Mouse (Mus musculus): ENCODE measurements at regions not wholly inside any gene's neighbourhood (a gene's known extent, or its start where the extent isn't known, plus 50 kb on each side); places are given as distances from the start of the nearest gene placed in this dataset.
"Not testable (repeated sequence)": the region's sequence is repeated elsewhere in the genome, so short reads cannot be mapped to it uniquely, and the experiment has no call there.

- Histone ChIP-seq H3K4me1 (ENCODE audit: control insufficient read depth, insufficient read depth, low read length) (no peaks in the 10 kb centered on the region), H3K4me3 (ENCODE audit: insufficient read depth, low read depth, low read length) (no peak overlapping the region), H3K27ac (ENCODE audit: insufficient read depth, low read depth, low read length) (no peak overlapping the region), H3K27me3 (replicated peaks; ENCODE audit: control insufficient read depth, insufficient read depth, low read length) (no peaks in the 10 kb centered on the region), H3K36me3 (ENCODE audit: control insufficient read depth, insufficient read depth, low read length) (no peaks in the 10 kb centered on the region)
- no peak for TF ChIP-seq POLR2A (IDR thresholded peaks at IDR 0.05; ENCODE audit: low read depth, low read length)
- TF ChIP-seq CTCF (conservative IDR thresholded peaks at IDR 0.05; ENCODE audit: insufficient read depth, insufficient read length, low read depth, low read length): no peak
- DNase-seq: no peak
These were observed 925.6 kb upstream of the Zfp386 start for GRCm38 (mm10) chr12:115121899-115122298.

GRCm38 (mm10) chr12:115132930-115133329 is 914.6 kb upstream of the Zfp386 start:
- H3K4me1 ChIP-seq (ENCODE audit: control insufficient read depth, insufficient read depth, low read length); DNase-seq; H3K27me3 ChIP-seq (replicated peaks; ENCODE audit: control insufficient read depth, insufficient read depth, low read length); H3K36me3 ChIP-seq (ENCODE audit: control insufficient read depth, insufficient read depth, low read length); H3K4me3 ChIP-seq (ENCODE audit: insufficient read depth, low read depth, low read length); H3K27ac ChIP-seq (ENCODE audit: insufficient read depth, low read depth, low read length): not testable (repeated sequence)
- WGBS: 68% methylated on average over 5 of the region's 6 CpGs

- H3K4me3 ChIP-seq (ENCODE audit: insufficient read depth, low read depth, low read length); DNase-seq; H3K36me3 ChIP-seq (ENCODE audit: control insufficient read depth, insufficient read depth, low read length); H3K4me1 ChIP-seq (ENCODE audit: control insufficient read depth, insufficient read depth, low read length); H3K27ac ChIP-seq (ENCODE audit: insufficient read depth, low read depth, low read length); H3K27me3 ChIP-seq (replicated peaks; ENCODE audit: control insufficient read depth, insufficient read depth, low read length): not testable (repeated sequence)
- 64% methylated on average over 1 of the region's 1 CpGs for WGBS
These were observed 902.1 kb upstream of the Zfp386 start for GRCm38 (mm10) chr12:115145407-115145806.

- DNase-seq; H3K4me3 ChIP-seq (ENCODE audit: insufficient read depth, low read depth, low read length); H3K36me3 ChIP-seq (ENCODE audit: control insufficient read depth, insufficient read depth, low read length); H3K4me1 ChIP-seq (ENCODE audit: control insufficient read depth, insufficient read depth, low read length); H3K27me3 ChIP-seq (replicated peaks; ENCODE audit: control insufficient read depth, insufficient read depth, low read length); H3K27ac ChIP-seq (ENCODE audit: insufficient read depth, low read depth, low read length): not testable (repeated sequence)
- whole genome bisulfite sequencing: 77% methylated on average over 2 of the region's 2 CpGs
These were observed 901.1 kb upstream of the Zfp386 start for GRCm38 (mm10) chr12:115146471-115146870.

- H3K27me3 ChIP-seq (replicated peaks; ENCODE audit: control insufficient read depth, insufficient read depth, low read length); H3K27ac ChIP-seq (ENCODE audit: insufficient read depth, low read depth, low read length); DNase-seq; H3K4me1 ChIP-seq (ENCODE audit: control insufficient read depth, insufficient read depth, low read length); H3K4me3 ChIP-seq (ENCODE audit: insufficient read depth, low read depth, low read length); H3K36me3 ChIP-seq (ENCODE audit: control insufficient read depth, insufficient read depth, low read length): not testable (repeated sequence)
- WGBS: 33% methylated on average over 1 of the region's 1 CpGs
These were observed 895.6 kb upstream of the Zfp386 start for GRCm38 (mm10) chr12:115151967-115152366.

GRCm38 (mm10) chr12:115158231-115158630 is 889.3 kb upstream of the Zfp386 start:
- H3K4me3 ChIP-seq (ENCODE audit: insufficient read depth, low read depth, low read length); DNase-seq; H3K4me1 ChIP-seq (ENCODE audit: control insufficient read depth, insufficient read depth, low read length); H3K27me3 ChIP-seq (replicated peaks; ENCODE audit: control insufficient read depth, insufficient read depth, low read length); H3K36me3 ChIP-seq (ENCODE audit: control insufficient read depth, insufficient read depth, low read length); H3K27ac ChIP-seq (ENCODE audit: insufficient read depth, low read depth, low read length): not testable (repeated sequence)
- 67% methylated on average over 2 of the region's 2 CpGs for WGBS

GRCm38 (mm10) chr12:115158717-115159232 is 888.7 kb upstream of the Zfp386 start:
- not testable (repeated sequence) for H3K4me3 ChIP-seq (ENCODE audit: insufficient read depth, low read depth, low read length); H3K36me3 ChIP-seq (ENCODE audit: control insufficient read depth, insufficient read depth, low read length); DNase-seq; H3K4me1 ChIP-seq (ENCODE audit: control insufficient read depth, insufficient read depth, low read length); H3K27me3 ChIP-seq (replicated peaks; ENCODE audit: control insufficient read depth, insufficient read depth, low read length); H3K27ac ChIP-seq (ENCODE audit: insufficient read depth, low read depth, low read length)
- 57% methylated on average over 2 of the region's 2 CpGs for WGBS

GRCm38 (mm10) chr12:115165499-115165898 is 882.0 kb upstream of the Zfp386 start:
- H3K27me3 ChIP-seq (replicated peaks; ENCODE audit: control insufficient read depth, insufficient read depth, low read length); H3K27ac ChIP-seq (ENCODE audit: insufficient read depth, low read depth, low read length); H3K36me3 ChIP-seq (ENCODE audit: control insufficient read depth, insufficient read depth, low read length); H3K4me3 ChIP-seq (ENCODE audit: insufficient read depth, low read depth, low read length); H3K4me1 ChIP-seq (ENCODE audit: control insufficient read depth, insufficient read depth, low read length): not testable (repeated sequence)
- peak; percentile 1 for DNase-seq
- 29% methylated on average over 2 of the region's 2 CpGs for WGBS

- WGBS: 67% methylated on average over 1 of the region's 1 CpGs
- H3K4me1 ChIP-seq (ENCODE audit: control insufficient read depth, insufficient read depth, low read length); DNase-seq; H3K27me3 ChIP-seq (replicated peaks; ENCODE audit: control insufficient read depth, insufficient read depth, low read length); H3K27ac ChIP-seq (ENCODE audit: insufficient read depth, low read depth, low read length); H3K36me3 ChIP-seq (ENCODE audit: control insufficient read depth, insufficient read depth, low read length); H3K4me3 ChIP-seq (ENCODE audit: insufficient read depth, low read depth, low read length): not testable (repeated sequence)
These were observed 881.5 kb upstream of the Zfp386 start for GRCm38 (mm10) chr12:115166006-115166405.

All from kidney, adult 2 months (tissue).